Mouse (Mus musculus): ENCODE measurements around the gene Mpped2. TPM values are rescaled to one million over a fixed set of nuclear protein-coding genes. Genes with fewer than 3 reads are reported as not detected.

Gene Mpped2
- polyA plus RNA-seq, 1 experiment: not detected

- Histone ChIP-seq H3K79me3 (ENCODE audit: low read depth) (no peaks in the 10 kb centered on the region), H3K36me3 (ENCODE audit: control insufficient read depth, insufficient read depth) (no peaks in the 10 kb centered on the region), H3K79me2 (ENCODE audit: control insufficient read depth, insufficient read depth) (no peaks in the 10 kb centered on the region), H3ac (ENCODE audit: control insufficient read depth, insufficient read length, low read depth) (no peak overlapping the region), H3K4me3 (ENCODE audit: insufficient read depth, poor library complexity, severe bottlenecking) (no peak overlapping the region), H3K27me3 (ENCODE audit: control insufficient read depth, insufficient read depth, insufficient read length) (no peaks in the 10 kb centered on the region)
- no peak for TF ChIP-seq FOSL1 (IDR thresholded peaks at IDR 0.05; ENCODE audit: insufficient read depth, low read length, poor library complexity, severe bottlenecking)
- TF ChIP-seq USF1 (IDR thresholded peaks at IDR 0.05; ENCODE audit: low read depth): no peak
- TF ChIP-seq MAX (IDR thresholded peaks at IDR 0.05): no peak
- TF ChIP-seq CEBPB (IDR thresholded peaks at IDR 0.05; ENCODE audit: low read depth): no peak
- TF ChIP-seq MYOG (IDR thresholded peaks at IDR 0.05; ENCODE audit: control insufficient read depth, extremely low read depth, insufficient read length): no peak
- TF ChIP-seq CTCF (IDR thresholded peaks at IDR 0.05; ENCODE audit: control insufficient read depth, insufficient read depth, insufficient read length): no peak
- no peak for TF ChIP-seq MYOD1 (IDR thresholded peaks at IDR 0.05; ENCODE audit: control insufficient read depth, insufficient read length, low read depth)
Measured at GRCm38 (mm10) chr2:106683185-106683831, 9.8 kb upstream of the Mpped2 start.

- Histone ChIP-seq H3K36me3 (ENCODE audit: control insufficient read depth, insufficient read depth) (no peaks in the 10 kb centered on the region), H3K79me2 (ENCODE audit: control insufficient read depth, insufficient read depth) (no peaks in the 10 kb centered on the region), H3K27me3 (ENCODE audit: control insufficient read depth, insufficient read depth, insufficient read length) (no peaks in the 10 kb centered on the region), H3ac (ENCODE audit: control insufficient read depth, insufficient read length, low read depth) (no peak overlapping the region), H3K79me3 (ENCODE audit: low read depth) (no peaks in the 10 kb centered on the region), H3K4me3 (ENCODE audit: insufficient read depth, poor library complexity, severe bottlenecking) (no peak overlapping the region)
- TF ChIP-seq MYOG (IDR thresholded peaks at IDR 0.05; ENCODE audit: control insufficient read depth, extremely low read depth, insufficient read length) (no peak), FOSL1 (IDR thresholded peaks at IDR 0.05; ENCODE audit: insufficient read depth, low read length, poor library complexity, severe bottlenecking) (no peak), MAX (IDR thresholded peaks at IDR 0.05) (no peak), MYOD1 (IDR thresholded peaks at IDR 0.05; ENCODE audit: control insufficient read depth, insufficient read length, low read depth) (no peak), CTCF (IDR thresholded peaks at IDR 0.05; ENCODE audit: control insufficient read depth, insufficient read depth, insufficient read length) (no peak), CEBPB (IDR thresholded peaks at IDR 0.05; ENCODE audit: low read depth) (no peak), USF1 (IDR thresholded peaks at IDR 0.05; ENCODE audit: low read depth) (no peak)
Measured at GRCm38 (mm10) chr2:106683832-106684231, 9.2 kb upstream of the Mpped2 start.

GRCm38 (mm10) chr2:106691753-106692363, 1.2 kb upstream of the Mpped2 start:
- Histone ChIP-seq H3K79me2 (ENCODE audit: control insufficient read depth, insufficient read depth) (no peaks in the 10 kb centered on the region), H3K27me3 (ENCODE audit: control insufficient read depth, insufficient read depth, insufficient read length) (peaks cover 9% of the 10 kb centered on the region), H3ac (ENCODE audit: control insufficient read depth, insufficient read length, low read depth) (no peak overlapping the region), H3K79me3 (ENCODE audit: low read depth) (no peaks in the 10 kb centered on the region), H3K36me3 (ENCODE audit: control insufficient read depth, insufficient read depth) (no peaks in the 10 kb centered on the region), H3K4me3 (ENCODE audit: insufficient read depth, poor library complexity, severe bottlenecking) (no peak overlapping the region)
- no peak for TF ChIP-seq CEBPB (IDR thresholded peaks at IDR 0.05; ENCODE audit: low read depth)
- TF ChIP-seq CTCF (IDR thresholded peaks at IDR 0.05; ENCODE audit: control insufficient read depth, insufficient read depth, insufficient read length): no peak
- TF ChIP-seq MYOG (IDR thresholded peaks at IDR 0.05; ENCODE audit: control insufficient read depth, extremely low read depth, insufficient read length): no peak
- no peak for TF ChIP-seq FOSL1 (IDR thresholded peaks at IDR 0.05; ENCODE audit: insufficient read depth, low read length, poor library complexity, severe bottlenecking)
- no peak for TF ChIP-seq USF1 (IDR thresholded peaks at IDR 0.05; ENCODE audit: low read depth)
- no peak for TF ChIP-seq MYOD1 (IDR thresholded peaks at IDR 0.05; ENCODE audit: control insufficient read depth, insufficient read length, low read depth)
- TF ChIP-seq MAX (IDR thresholded peaks at IDR 0.05): no peak

GRCm38 (mm10) chr2:106692405-106692782, 675 bp upstream of the Mpped2 start:
- no peaks in the 10 kb centered on the region for H3K79me3 ChIP-seq (ENCODE audit: low read depth)
- no peak overlapping the region for H3K4me3 ChIP-seq (ENCODE audit: insufficient read depth, poor library complexity, severe bottlenecking)
- no peaks in the 10 kb centered on the region for H3K36me3 ChIP-seq (ENCODE audit: control insufficient read depth, insufficient read depth)
- H3ac ChIP-seq (ENCODE audit: control insufficient read depth, insufficient read length, low read depth): no peak overlapping the region
- H3K79me2 ChIP-seq (ENCODE audit: control insufficient read depth, insufficient read depth): no peaks in the 10 kb centered on the region
- no peak for TF ChIP-seq MYOG (IDR thresholded peaks at IDR 0.05; ENCODE audit: control insufficient read depth, extremely low read depth, insufficient read length)
- TF ChIP-seq MAX (IDR thresholded peaks at IDR 0.05): no peak
- no peak for TF ChIP-seq USF1 (IDR thresholded peaks at IDR 0.05; ENCODE audit: low read depth)
- TF ChIP-seq MYOD1 (IDR thresholded peaks at IDR 0.05; ENCODE audit: control insufficient read depth, insufficient read length, low read depth): no peak
- TF ChIP-seq FOSL1 (IDR thresholded peaks at IDR 0.05; ENCODE audit: insufficient read depth, low read length, poor library complexity, severe bottlenecking): no peak
- no peak for TF ChIP-seq CTCF (IDR thresholded peaks at IDR 0.05; ENCODE audit: control insufficient read depth, insufficient read depth, insufficient read length)
- TF ChIP-seq CEBPB (IDR thresholded peaks at IDR 0.05; ENCODE audit: low read depth): no peak
- H3K27me3 ChIP-seq (ENCODE audit: control insufficient read depth, insufficient read depth, insufficient read length): peaks cover 9% of the 10 kb centered on the region

- no peaks in the 10 kb centered on the region for H3K79me3 ChIP-seq (ENCODE audit: low read depth)
- no peak overlapping the region for H3K4me3 ChIP-seq (ENCODE audit: insufficient read depth, poor library complexity, severe bottlenecking)
- peaks cover 9% of the 10 kb centered on the region for H3K27me3 ChIP-seq (ENCODE audit: control insufficient read depth, insufficient read depth, insufficient read length)
- no peak for TF ChIP-seq MAX (IDR thresholded peaks at IDR 0.05)
- no peak for TF ChIP-seq CEBPB (IDR thresholded peaks at IDR 0.05; ENCODE audit: low read depth)
- TF ChIP-seq CTCF (IDR thresholded peaks at IDR 0.05; ENCODE audit: control insufficient read depth, insufficient read depth, insufficient read length): no peak
- no peak for TF ChIP-seq MYOD1 (IDR thresholded peaks at IDR 0.05; ENCODE audit: control insufficient read depth, insufficient read length, low read depth)
- no peak for TF ChIP-seq FOSL1 (IDR thresholded peaks at IDR 0.05; ENCODE audit: insufficient read depth, low read length, poor library complexity, severe bottlenecking)
- TF ChIP-seq MYOG (IDR thresholded peaks at IDR 0.05; ENCODE audit: control insufficient read depth, extremely low read depth, insufficient read length): no peak
- TF ChIP-seq USF1 (IDR thresholded peaks at IDR 0.05; ENCODE audit: low read depth): no peak
- H3ac ChIP-seq (ENCODE audit: control insufficient read depth, insufficient read length, low read depth): no peak overlapping the region
- H3K79me2 ChIP-seq (ENCODE audit: control insufficient read depth, insufficient read depth): no peaks in the 10 kb centered on the region
- H3K36me3 ChIP-seq (ENCODE audit: control insufficient read depth, insufficient read depth): no peaks in the 10 kb centered on the region
Measured at GRCm38 (mm10) chr2:106693702-106694566, 865 bp downstream of the Mpped2 start.
